Mouse (Mus musculus) intestine, postnatal 0 days (tissue): ENCODE measurements around the gene Snx27. TPM values are rescaled to one million over a fixed set of nuclear protein-coding genes. Genes with fewer than 3 reads are reported as not detected.

ENCODE experiments used
- ATAC-seq: fragments of 200-750 bp; cut with Nextera tagmentation; 2 replicates; pipeline ENCODE4 v1.8.0; 2017; ENCODE audit warnings: mild to moderate bottlenecking, moderate TSS enrichment, moderate library complexity
- H3K27ac ChIP-seq: fragments of 300-500 bp; sonication (generic); 2 replicates; pipeline ENCODE4 v1.5.1; 2014; ENCODE audit warnings: mild to moderate bottlenecking, low read depth, low read length, moderate library complexity
- H3K27me3 ChIP-seq: fragments of 300-500 bp; sonication (generic); replicated peaks from 2 replicates; pipeline ENCODE4 v1.6.1; 2014; ENCODE audit warnings: low read length, mixed read lengths; ENCODE audit not compliant: control insufficient read depth, insufficient read depth
- H3K36me3 ChIP-seq: fragments of 300-500 bp; sonication (generic); 2 replicates; pipeline ENCODE4 v1.6.1; 2014; ENCODE audit warnings: mild to moderate bottlenecking, moderate library complexity; ENCODE audit not compliant: control insufficient read depth, insufficient read depth
- H3K4me1 ChIP-seq: fragments of 300-500 bp; sonication (generic); replicated peaks from 2 replicates; pipeline ENCODE4 v1.6.1; 2014; ENCODE audit warnings: antibody characterized with exemption, low read length, mixed read lengths; ENCODE audit not compliant: control insufficient read depth, insufficient read depth
- H3K4me2 ChIP-seq: fragments of 300-500 bp; sonication (generic); replicated peaks from 2 replicates; pipeline ENCODE4 v1.6.1; 2014; ENCODE audit warnings: low read depth, mild to moderate bottlenecking, moderate library complexity
- H3K4me3 ChIP-seq: fragments of 300-500 bp; sonication (generic); 2 replicates; pipeline ENCODE4 v1.5.1; 2014; ENCODE audit warnings: low read depth, low read length
- H3K9ac ChIP-seq: fragments of 300-500 bp; sonication (generic); 2 replicates; pipeline ENCODE4 v1.6.1; 2014; ENCODE audit warnings: mild to moderate bottlenecking, low read depth, low read length
- H3K9me3 ChIP-seq: fragments of 300-500 bp; sonication (generic); 2 replicates; pipeline ENCODE4 v1.6.1; 2016; ENCODE audit warnings: mixed run types; ENCODE audit not compliant: control insufficient read depth
- CTCF ChIP-seq: sonication (generic); IDR thresholded peaks from 2 replicates; pipeline ENCODE4 v1.5.1; 2016; ENCODE audit warnings: low read depth, mild to moderate bottlenecking, control low read depth, antibody characterized with exemption, moderate library complexity
- WGBS: fragments of 180-500 bp; shearing (Covaris S2); extraction: QIAGEN DNeasy Blood & Tissue Kit; methylation state at CpG from one replicate; pipeline ENCODE4 v1.1.7; 2014; 5-methylcytosine and 5-hydroxymethylcytosine counted together
- polyA plus RNA-seq: library from polyadenylated mRNA; unstranded; fragments of >200 nt; fragmentation: Nextera tagmentation; extraction: Ambion mirVana; gene quantifications from 2 replicates; pipeline ENCODE4 v1.2.1, GENCODE M21; 2015

Snx27 gene
- polyA plus RNA-seq, 1 experiment from 2014 or later: 20.9 TPM

GRCm38 (mm10) chr3:94616717-94617116 lies 34.2 kb upstream of the Snx27 start:
- no peak for ATAC-seq
- peaks cover 27% of the 10 kb centered on the region for H3K36me3 ChIP-seq
- no peak overlapping the region for H3K9ac ChIP-seq
- no peaks in the 10 kb centered on the region for H3K9me3 ChIP-seq
- no peak overlapping the region for H3K27ac ChIP-seq
- WGBS: 78% methylated on average over 4 of the region's 4 CpGs
- no peaks in the 10 kb centered on the region for H3K4me1 ChIP-seq
- TF ChIP-seq CTCF: peak; percentile 70
- H3K4me2 ChIP-seq: no peak overlapping the region
- H3K4me3 ChIP-seq: no peak overlapping the region
- H3K27me3 ChIP-seq: no peaks in the 10 kb centered on the region

GRCm38 (mm10) chr3:94613258-94613878 lies 30.9 kb upstream of the Snx27 start:
- H3K4me1 ChIP-seq: no peaks in the 10 kb centered on the region
- 84% methylated on average over 7 of the region's 7 CpGs for WGBS
- no peaks in the 10 kb centered on the region for H3K9me3 ChIP-seq
- no peaks in the 10 kb centered on the region for H3K27me3 ChIP-seq
- no peak for TF ChIP-seq CTCF
- H3K9ac ChIP-seq: no peak overlapping the region
- H3K36me3 ChIP-seq: peaks cover 14% of the 10 kb centered on the region
- no peak overlapping the region for H3K4me2 ChIP-seq
- ATAC-seq: no peak
- no peak overlapping the region for H3K27ac ChIP-seq
- no peak overlapping the region for H3K4me3 ChIP-seq

GRCm38 (mm10) chr3:94612274-94612673 lies 29.8 kb upstream of the Snx27 start:
- H3K9me3 ChIP-seq: no peaks in the 10 kb centered on the region
- no peak overlapping the region for H3K4me3 ChIP-seq
- ATAC-seq: no peak
- no peaks in the 10 kb centered on the region for H3K27me3 ChIP-seq
- H3K36me3 ChIP-seq: peaks cover 14% of the 10 kb centered on the region
- no peak overlapping the region for H3K9ac ChIP-seq
- no peak overlapping the region for H3K4me2 ChIP-seq
- no peak overlapping the region for H3K27ac ChIP-seq
- no peaks in the 10 kb centered on the region for H3K4me1 ChIP-seq
- 83% methylated on average over 1 of the region's 1 CpGs for WGBS
- TF ChIP-seq CTCF: no peak

GRCm38 (mm10) chr3:94611834-94612233 lies 29.3 kb upstream of the Snx27 start:
- no peak overlapping the region for H3K27ac ChIP-seq
- no peaks in the 10 kb centered on the region for H3K27me3 ChIP-seq
- no peak for TF ChIP-seq CTCF
- H3K36me3 ChIP-seq: peaks cover 14% of the 10 kb centered on the region
- H3K4me3 ChIP-seq: no peak overlapping the region
- H3K4me2 ChIP-seq: no peak overlapping the region
- ATAC-seq: no peak
- no peaks in the 10 kb centered on the region for H3K4me1 ChIP-seq
- WGBS: 77% methylated on average over 5 of the region's 5 CpGs
- no peaks in the 10 kb centered on the region for H3K9me3 ChIP-seq
- no peak overlapping the region for H3K9ac ChIP-seq

- H3K4me1 ChIP-seq: no peaks in the 10 kb centered on the region
Observed at GRCm38 (mm10) chr3:94611343-94611742, 28.8 kb upstream of the Snx27 start.

GRCm38 (mm10) chr3:94610581-94610980 lies 28.1 kb upstream of the Snx27 start:
- 77% methylated on average over 2 of the region's 2 CpGs for WGBS
- Histone ChIP-seq H3K4me3 (no peak overlapping the region), H3K9ac (no peak overlapping the region), H3K4me2 (no peak overlapping the region), H3K36me3 (peaks cover 11% of the 10 kb centered on the region), H3K27me3 (no peaks in the 10 kb centered on the region), H3K4me1 (no peaks in the 10 kb centered on the region), H3K9me3 (no peaks in the 10 kb centered on the region), H3K27ac (no peak overlapping the region)
- no peak for ATAC-seq
- TF ChIP-seq CTCF: no peak

More at GRCm38 (mm10) chr3:94611343-94611742, 28.8 kb upstream of the Snx27 start:
- ATAC-seq: no peak
- Histone ChIP-seq H3K27me3 (no peaks in the 10 kb centered on the region), H3K9me3 (no peaks in the 10 kb centered on the region), H3K9ac (no peak overlapping the region), H3K36me3 (peaks cover 14% of the 10 kb centered on the region), H3K4me3 (no peak overlapping the region), H3K4me2 (no peak overlapping the region), H3K27ac (no peak overlapping the region)
- TF ChIP-seq CTCF: no peak
- 60% methylated on average over 4 of the region's 4 CpGs for WGBS
